Mouse (Mus musculus): Measurements from ENCODE around the gene Arhgap15. TPM values are rescaled to one million over a fixed set of nuclear protein-coding genes. Genes with fewer than 3 reads are reported as not detected.

The Arhgap15 gene
- 0.41 and 0.53 TPM in 2 replicates for polyA plus RNA-seq (2014; fragmentation: Nextera tagmentation; extraction: Ambion mirVana)

GRCm38 (mm10) chr2:43748287-43748983 is at the start of gene Arhgap15:
Gene Arhgap15 (plus strand): TSS chr2:43748824.
- ATAC-seq (ENCODE audit: insufficient read depth, low FRiP score, low TSS enrichment): no peak
- DNase-seq (ENCODE audit: low spot score): no peak

DNA sequence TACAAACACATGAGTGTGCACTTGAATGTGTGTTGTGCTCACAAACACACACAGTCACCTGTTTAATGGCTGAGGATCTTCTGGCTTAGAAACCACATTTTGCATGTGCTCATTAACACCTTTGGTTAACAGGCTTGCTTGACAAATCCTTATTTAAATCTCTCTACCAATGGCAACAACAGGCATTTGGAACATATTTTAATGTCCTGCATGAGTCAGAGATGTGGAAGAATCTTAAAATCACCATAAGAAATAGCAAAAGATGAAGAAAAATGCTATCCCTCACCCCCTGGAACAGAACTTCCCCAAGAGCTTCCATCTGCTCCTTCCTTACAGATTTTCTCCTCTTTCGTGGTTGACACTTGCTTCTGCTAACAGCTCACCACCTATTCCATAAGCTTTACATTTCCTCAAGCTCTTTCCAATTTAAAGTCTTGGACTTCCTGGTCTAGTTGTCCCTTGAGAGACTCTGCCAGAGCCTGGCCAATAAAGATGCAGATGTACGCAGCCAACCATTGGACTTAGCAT is 35.9 kb upstream of the Arhgap15 start:
- 92% methylated on average over 2 of the region's 2 CpGs for WGBS
- Histone ChIP-seq H3K27ac (ENCODE audit: low read depth, low read length) (no peak overlapping the region), H3K4me1 (ENCODE audit: control insufficient read depth, insufficient read depth, low read length) (no peaks in the 10 kb centered on the region), H3K9me3 (ENCODE audit: control insufficient read depth, low read length) (no peaks in the 10 kb centered on the region), H3K36me3 (ENCODE audit: control insufficient read depth, insufficient read depth, low read length) (no peaks in the 10 kb centered on the region), H3K9ac (ENCODE audit: low read length) (no peak overlapping the region), H3K4me2 (ENCODE audit: low read depth) (no peak overlapping the region), H3K4me3 (ENCODE audit: low read depth, low read length) (no peak overlapping the region), H3K27me3 (ENCODE audit: control insufficient read depth, insufficient read depth, low read length) (no peaks in the 10 kb centered on the region)
- ATAC-seq (ENCODE audit: insufficient read depth, low FRiP score, low TSS enrichment): no peak
- no peak for DNase-seq (ENCODE audit: low spot score)

More at GRCm38 (mm10) chr2:43748287-43748983, at the start of gene Arhgap15:
- H3K27me3 ChIP-seq (ENCODE audit: control insufficient read depth, insufficient read depth, low read length): no peaks in the 10 kb centered on the region
- H3K4me3 ChIP-seq (ENCODE audit: low read depth, low read length): no peak within 1 kb of the TSS
- H3K27ac ChIP-seq (ENCODE audit: low read depth, low read length): no peak within 1 kb of the TSS
- no peaks in the 10 kb centered on the region for H3K9me3 ChIP-seq (ENCODE audit: control insufficient read depth, low read length)
- WGBS: 84% methylated on average over 5 of the region's 5 CpGs
- H3K9ac ChIP-seq (ENCODE audit: low read length): no peak within 1 kb of the TSS
- H3K4me1 ChIP-seq (ENCODE audit: control insufficient read depth, insufficient read depth, low read length): no peaks in the 10 kb centered on the region
- H3K36me3 ChIP-seq (ENCODE audit: control insufficient read depth, insufficient read depth, low read length): no peaks in the 10 kb centered on the region
- no peak within 1 kb of the TSS for H3K4me2 ChIP-seq (ENCODE audit: low read depth)

DNA sequence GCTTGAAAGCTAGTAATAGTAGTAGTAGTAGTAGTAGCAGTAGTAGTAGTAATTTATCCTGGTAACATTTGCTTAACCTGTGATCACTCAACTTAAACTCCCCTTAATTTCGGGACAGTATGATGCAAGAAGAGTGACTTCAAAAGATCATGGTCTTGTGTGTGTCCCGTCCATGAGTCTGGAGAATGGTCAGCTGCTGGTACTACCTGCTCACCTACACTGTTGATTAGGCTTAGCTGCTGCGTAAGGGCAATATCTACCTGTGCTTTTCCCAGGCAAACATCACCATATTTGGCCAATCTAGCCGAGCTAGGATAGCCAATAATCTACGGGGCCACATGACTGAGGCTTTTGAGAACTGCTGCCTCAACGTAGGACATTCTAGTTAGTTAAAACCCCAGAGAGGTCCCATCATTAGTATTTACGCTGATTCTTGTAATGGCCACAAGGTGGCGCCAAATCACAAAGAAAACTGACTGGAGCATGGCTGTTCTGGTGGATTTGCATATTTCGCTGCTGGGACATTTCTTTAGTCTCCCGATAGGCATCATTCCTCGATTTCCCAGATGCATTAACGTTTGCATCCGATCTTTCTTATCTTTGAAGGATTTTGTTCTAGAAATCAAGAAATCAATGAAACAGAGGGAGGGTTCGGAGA is 26.0 kb upstream of the Arhgap15 start:
- no peak overlapping the region for H3K27ac ChIP-seq (ENCODE audit: low read depth, low read length)
- WGBS: 21% methylated on average over 14 of the region's 14 CpGs
- peak overlapping the region; percentile 30; the same call in 1 of the 2 replicates for H3K4me2 ChIP-seq (ENCODE audit: low read depth)
- H3K27me3 ChIP-seq (ENCODE audit: control insufficient read depth, insufficient read depth, low read length): no peaks in the 10 kb centered on the region
- H3K36me3 ChIP-seq (ENCODE audit: control insufficient read depth, insufficient read depth, low read length): no peaks in the 10 kb centered on the region
- ATAC-seq (ENCODE audit: insufficient read depth, low FRiP score, low TSS enrichment) (peak; percentile 87), DNase-seq (ENCODE audit: low spot score) (peak; percentile 82)
- H3K9ac ChIP-seq (ENCODE audit: low read length): 0 out of 2 replicates have a peak overlapping the region, but pooled peaks have one; percentile 9
- H3K4me1 ChIP-seq (ENCODE audit: control insufficient read depth, insufficient read depth, low read length): no peaks in the 10 kb centered on the region
- no peak overlapping the region for H3K4me3 ChIP-seq (ENCODE audit: low read depth, low read length)
- H3K9me3 ChIP-seq (ENCODE audit: control insufficient read depth, low read length): no peaks in the 10 kb centered on the region

DNA sequence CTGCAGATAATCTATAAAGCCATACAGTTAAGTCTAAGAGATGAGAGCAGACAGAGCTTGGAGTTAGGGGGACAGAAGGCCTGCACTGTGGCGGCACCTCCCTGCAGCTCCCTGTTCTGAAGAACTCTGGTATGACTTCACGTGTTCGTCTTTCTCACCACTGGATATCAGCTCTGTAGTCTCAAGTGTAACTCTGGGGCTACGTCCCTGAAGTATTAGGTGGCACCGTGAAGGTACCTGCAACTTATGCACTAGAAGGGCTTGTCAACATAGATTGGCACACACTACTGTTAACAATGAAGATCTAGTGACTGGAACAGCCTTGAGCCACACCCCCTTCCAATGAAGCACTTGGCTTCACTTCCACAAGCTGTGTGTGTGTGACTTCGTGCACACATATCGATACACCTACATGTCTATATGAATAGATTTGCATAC is 25.5 kb upstream of the Arhgap15 start:
- 65% methylated on average over 7 of the region's 7 CpGs for WGBS
- H3K4me3 ChIP-seq (ENCODE audit: low read depth, low read length): no peak overlapping the region
- H3K4me2 ChIP-seq (ENCODE audit: low read depth): peak overlapping the region; percentile 30; the same call in 1 of the 2 replicates
- no peak overlapping the region for H3K27ac ChIP-seq (ENCODE audit: low read depth, low read length)
- no peaks in the 10 kb centered on the region for H3K27me3 ChIP-seq (ENCODE audit: control insufficient read depth, insufficient read depth, low read length)
- no peak for DNase-seq (ENCODE audit: low spot score)
- H3K9me3 ChIP-seq (ENCODE audit: control insufficient read depth, low read length): no peaks in the 10 kb centered on the region
- no peaks in the 10 kb centered on the region for H3K36me3 ChIP-seq (ENCODE audit: control insufficient read depth, insufficient read depth, low read length)
- peak; percentile 62 for ATAC-seq (ENCODE audit: insufficient read depth, low FRiP score, low TSS enrichment)
- no peaks in the 10 kb centered on the region for H3K4me1 ChIP-seq (ENCODE audit: control insufficient read depth, insufficient read depth, low read length)
- 0 out of 2 replicates have a peak overlapping the region, but pooled peaks have one; percentile 9 for H3K9ac ChIP-seq (ENCODE audit: low read length)

DNA sequence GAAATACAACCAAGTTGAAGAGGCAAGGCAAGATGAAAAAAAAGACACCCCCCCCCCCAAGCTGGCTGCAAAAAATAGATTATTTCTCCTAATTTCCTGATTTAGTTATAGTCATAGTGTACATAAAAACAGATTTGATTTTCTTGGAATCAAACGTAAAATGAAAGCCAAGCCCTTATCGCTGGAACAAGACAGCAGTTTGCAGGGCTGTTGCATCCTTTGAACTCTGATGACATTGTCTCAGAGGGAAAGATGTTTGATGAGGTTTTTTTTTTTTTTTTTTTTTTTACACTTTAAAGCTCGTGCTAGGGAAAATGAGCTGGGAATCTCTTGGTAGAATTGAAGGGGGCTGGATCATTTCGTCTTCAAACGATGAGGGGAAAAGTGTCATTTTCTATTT is 21.4 kb upstream of the Arhgap15 start:
- Histone ChIP-seq H3K9me3 (ENCODE audit: control insufficient read depth, low read length) (no peaks in the 10 kb centered on the region), H3K36me3 (ENCODE audit: control insufficient read depth, insufficient read depth, low read length) (no peaks in the 10 kb centered on the region), H3K4me1 (ENCODE audit: control insufficient read depth, insufficient read depth, low read length) (no peaks in the 10 kb centered on the region), H3K27ac (ENCODE audit: low read depth, low read length) (no peak overlapping the region), H3K9ac (ENCODE audit: low read length) (no peak overlapping the region), H3K4me3 (ENCODE audit: low read depth, low read length) (no peak overlapping the region), H3K4me2 (ENCODE audit: low read depth) (no peak overlapping the region), H3K27me3 (ENCODE audit: control insufficient read depth, insufficient read depth, low read length) (no peaks in the 10 kb centered on the region)
- DNase-seq (ENCODE audit: low spot score) (no peak), ATAC-seq (ENCODE audit: insufficient read depth, low FRiP score, low TSS enrichment) (no peak)
- 84% methylated on average over 5 of the region's 5 CpGs for WGBS

DNA sequence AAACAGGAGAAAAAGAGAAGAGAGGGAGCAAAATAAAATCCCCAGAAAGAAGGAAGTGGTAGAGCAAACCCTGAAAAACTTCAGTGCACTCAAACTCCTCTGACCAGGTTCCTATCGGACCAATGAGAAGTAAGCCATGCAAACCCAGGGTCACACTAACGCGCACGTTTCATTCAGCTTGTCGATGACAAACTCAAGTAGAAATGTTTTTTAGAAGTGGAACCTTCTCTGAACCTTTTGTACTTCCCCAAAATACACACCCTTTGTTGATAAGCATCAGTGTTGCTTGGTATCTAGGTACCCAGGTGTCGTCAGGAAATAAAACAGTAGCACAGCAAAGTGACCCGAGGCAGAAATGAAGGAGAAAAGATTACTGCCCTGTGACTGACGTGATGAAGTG is 20.9 kb upstream of the Arhgap15 start:
- no peak overlapping the region for H3K27ac ChIP-seq (ENCODE audit: low read depth, low read length)
- ATAC-seq (ENCODE audit: insufficient read depth, low FRiP score, low TSS enrichment) (no peak), DNase-seq (ENCODE audit: low spot score) (no peak)
- H3K36me3 ChIP-seq (ENCODE audit: control insufficient read depth, insufficient read depth, low read length): no peaks in the 10 kb centered on the region
- H3K9ac ChIP-seq (ENCODE audit: low read length): no peak overlapping the region
- WGBS: 90% methylated on average over 8 of the region's 8 CpGs
- H3K27me3 ChIP-seq (ENCODE audit: control insufficient read depth, insufficient read depth, low read length): no peaks in the 10 kb centered on the region
- no peaks in the 10 kb centered on the region for H3K4me1 ChIP-seq (ENCODE audit: control insufficient read depth, insufficient read depth, low read length)
- H3K9me3 ChIP-seq (ENCODE audit: control insufficient read depth, low read length): no peaks in the 10 kb centered on the region
- no peak overlapping the region for H3K4me2 ChIP-seq (ENCODE audit: low read depth)
- no peak overlapping the region for H3K4me3 ChIP-seq (ENCODE audit: low read depth, low read length)

DNA sequence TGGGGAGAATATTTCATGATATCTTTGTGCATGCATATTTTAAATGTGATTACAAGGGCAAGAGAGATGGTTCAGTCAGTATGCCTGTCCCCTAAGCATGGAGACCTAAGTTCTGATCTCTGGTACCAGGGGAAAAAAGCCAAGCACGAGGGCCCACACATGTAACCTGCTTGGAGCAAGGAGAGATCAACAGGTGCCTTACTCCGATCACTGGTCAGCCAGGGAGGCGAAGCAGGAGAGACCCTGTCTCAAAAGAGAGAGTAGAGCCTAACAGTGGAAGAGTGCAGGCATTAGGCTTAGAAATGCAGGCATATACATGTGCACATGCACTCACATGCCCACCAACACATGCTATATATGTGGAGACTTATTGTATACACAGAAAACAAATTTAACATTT is 19.8 kb upstream of the Arhgap15 start:
- Histone ChIP-seq H3K9ac (ENCODE audit: low read length) (no peak overlapping the region), H3K4me2 (ENCODE audit: low read depth) (no peak overlapping the region), H3K4me1 (ENCODE audit: control insufficient read depth, insufficient read depth, low read length) (no peaks in the 10 kb centered on the region), H3K27ac (ENCODE audit: low read depth, low read length) (no peak overlapping the region), H3K9me3 (ENCODE audit: control insufficient read depth, low read length) (no peaks in the 10 kb centered on the region), H3K36me3 (ENCODE audit: control insufficient read depth, insufficient read depth, low read length) (no peaks in the 10 kb centered on the region), H3K27me3 (ENCODE audit: control insufficient read depth, insufficient read depth, low read length) (no peaks in the 10 kb centered on the region), H3K4me3 (ENCODE audit: low read depth, low read length) (no peak overlapping the region)
- 85% methylated on average over 3 of the region's 3 CpGs for WGBS
- no peak for ATAC-seq (ENCODE audit: insufficient read depth, low FRiP score, low TSS enrichment)
- no peak for DNase-seq (ENCODE audit: low spot score)

DNA sequence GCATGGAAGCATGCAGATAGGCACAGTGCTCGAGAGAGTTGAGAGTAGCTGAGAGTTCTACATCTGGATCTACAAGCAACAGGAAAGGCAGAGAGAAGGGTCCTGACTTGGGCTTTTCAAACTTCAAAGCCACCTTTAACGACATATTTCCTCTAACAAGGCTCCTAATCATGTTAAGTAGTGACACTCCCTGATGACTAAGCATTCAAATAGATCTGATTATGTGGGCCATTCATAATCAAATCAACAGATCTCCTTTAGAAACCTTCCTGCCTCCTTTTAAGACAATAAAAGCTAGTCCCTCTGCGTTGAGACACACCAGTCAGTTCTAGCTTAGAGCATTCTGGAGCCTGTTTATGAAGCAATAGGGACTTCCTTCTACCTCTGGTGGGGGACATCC is 16.2 kb upstream of the Arhgap15 start:
- Histone ChIP-seq H3K36me3 (ENCODE audit: control insufficient read depth, insufficient read depth, low read length) (no peaks in the 10 kb centered on the region), H3K9ac (ENCODE audit: low read length) (no peak overlapping the region), H3K27me3 (ENCODE audit: control insufficient read depth, insufficient read depth, low read length) (no peaks in the 10 kb centered on the region), H3K4me1 (ENCODE audit: control insufficient read depth, insufficient read depth, low read length) (no peaks in the 10 kb centered on the region), H3K4me3 (ENCODE audit: low read depth, low read length) (no peak overlapping the region), H3K27ac (ENCODE audit: low read depth, low read length) (no peak overlapping the region), H3K4me2 (ENCODE audit: low read depth) (no peak overlapping the region), H3K9me3 (ENCODE audit: control insufficient read depth, low read length) (no peaks in the 10 kb centered on the region)
- DNase-seq (ENCODE audit: low spot score) (no peak), ATAC-seq (ENCODE audit: insufficient read depth, low FRiP score, low TSS enrichment) (no peak)
- WGBS: 44% methylated on average over 3 of the region's 3 CpGs

Data from neural tube, embryonic 11.5 days (tissue).